Mouse (Mus musculus): ENCODE results near the gene Zfyve28. TPM values are rescaled to one million over a fixed set of nuclear protein-coding genes. Genes with fewer than 3 reads are reported as not detected.

Gene Zfyve28
- 0.49 and 0.72 TPM in 2 replicates for polyA plus RNA-seq (2015; fragmentation: Nextera tagmentation; extraction: Ambion mirVana)

DNA sequence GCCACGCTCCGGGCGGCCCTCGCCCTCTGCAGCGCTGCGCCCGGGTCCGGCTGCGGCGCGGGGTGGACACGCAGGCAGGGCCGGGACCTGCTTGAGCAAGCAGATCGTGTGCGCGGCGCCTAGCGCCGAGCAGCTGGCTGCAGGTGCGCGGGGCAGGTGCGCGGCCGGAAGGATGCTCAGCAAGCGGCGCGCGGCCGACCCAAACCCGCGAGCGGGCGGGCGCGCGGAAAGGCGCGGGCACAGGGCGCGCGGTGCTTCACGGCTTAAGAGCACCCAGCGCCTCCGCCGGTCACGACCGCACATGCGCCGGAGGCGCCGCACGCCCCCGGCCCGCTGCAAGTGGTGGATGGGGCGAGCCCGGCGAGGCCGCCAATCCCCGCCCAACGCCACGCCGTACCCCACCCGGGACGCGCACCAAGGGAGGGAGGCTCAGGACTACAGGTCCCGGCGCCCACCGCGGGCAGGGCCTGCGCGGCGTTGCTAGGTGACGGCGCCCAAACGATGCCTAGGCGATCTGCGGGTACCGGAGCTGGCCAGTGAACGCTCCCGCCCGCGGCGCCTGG is at the start of gene Zfyve28, which contains the start of gene Cfap99:
TSS of gene Zfyve28 (minus strand) at position 296 of the 563 bp plus-strand sequence.
TSS of gene Cfap99 (plus strand) at position 447 of the 563 bp plus-strand sequence.
- no peak within 1 kb of the TSS for H3K27ac ChIP-seq (ENCODE audit: low read length)
- H3K4me1 ChIP-seq (ENCODE audit: control insufficient read depth, insufficient read depth, low read length) = peaks cover 10% of the 10 kb centered on the region
- peaks cover 48% of the 10 kb centered on the region for H3K27me3 ChIP-seq (ENCODE audit: control insufficient read depth, insufficient read depth, low read length)
- ATAC-seq (replicated peaks; ENCODE audit: extremely low read depth, insufficient read depth, low FRiP score) = peak; percentile 90
- H3K9ac ChIP-seq (ENCODE audit: low read length) = peak within 1 kb of the TSS; percentile 28; the same call in 1 of the 2 replicates
- H3K4me2 ChIP-seq (ENCODE audit: low read depth, low read length) = peak within 1 kb of the TSS; percentile 78
- under 1% methylated on average over 81 of the region's 83 CpGs for WGBS
- H3K36me3 ChIP-seq (ENCODE audit: control insufficient read depth, insufficient read depth) = no peaks in the 10 kb centered on the region
- no peaks in the 10 kb centered on the region for H3K9me3 ChIP-seq (replicated peaks; ENCODE audit: control insufficient read depth, low read length)
- peak within 1 kb of the TSS; percentile 64 for H3K4me3 ChIP-seq (ENCODE audit: low read length)

DNA sequence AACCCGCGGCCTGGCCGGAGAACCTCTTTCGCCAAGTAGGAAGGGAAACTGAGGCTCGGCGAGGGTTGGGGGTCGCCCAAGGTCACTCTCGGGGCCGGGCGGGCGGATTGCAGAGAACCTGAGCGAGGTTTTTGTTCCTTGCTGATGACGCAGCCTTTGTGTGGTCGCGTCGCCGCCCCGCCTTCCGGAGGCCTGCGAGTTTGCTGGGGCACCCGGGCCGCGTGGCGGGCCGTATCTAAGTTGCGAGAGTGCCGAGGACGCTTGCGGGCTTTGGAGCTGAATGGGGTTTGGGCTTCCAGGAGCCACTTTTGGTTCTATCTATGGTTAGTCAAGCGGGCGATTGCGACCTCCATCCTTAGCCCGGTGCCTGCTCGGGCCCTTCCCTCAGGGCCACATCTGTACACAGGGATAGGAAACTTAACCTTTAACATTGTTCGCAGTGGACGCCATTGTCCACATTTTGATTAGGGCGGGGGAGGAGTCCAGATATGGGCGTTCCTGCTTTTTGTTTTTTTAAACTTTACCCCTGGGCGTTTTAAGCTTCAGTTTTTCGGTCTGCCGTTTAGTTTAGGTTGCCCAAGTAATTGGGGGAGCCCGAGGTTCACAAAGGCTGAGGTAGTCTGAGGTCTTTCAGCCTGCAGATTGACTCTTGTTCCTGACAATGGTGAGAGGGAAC is 48.7 kb upstream of the Zfyve28 start:
- Histone ChIP-seq H3K4me3 (ENCODE audit: low read length) (peak overlapping the region; percentile 99), H3K36me3 (ENCODE audit: control insufficient read depth, insufficient read depth) (no peaks in the 10 kb centered on the region), H3K27ac (ENCODE audit: low read length) (peak overlapping the region; percentile 98), H3K4me1 (ENCODE audit: control insufficient read depth, insufficient read depth, low read length) (peaks cover 13% of the 10 kb centered on the region), H3K9me3 (replicated peaks; ENCODE audit: control insufficient read depth, low read length) (no peaks in the 10 kb centered on the region), H3K9ac (ENCODE audit: low read length) (peak overlapping the region; percentile 99), H3K4me2 (ENCODE audit: low read depth, low read length) (peak overlapping the region; percentile 94), H3K27me3 (ENCODE audit: control insufficient read depth, insufficient read depth, low read length) (no peaks in the 10 kb centered on the region)
- WGBS = under 1% methylated on average over 42 of the region's 42 CpGs
- ATAC-seq (replicated peaks; ENCODE audit: extremely low read depth, insufficient read depth, low FRiP score) = peak; percentile 37; the same call in 1 of the 2 replicates

DNA sequence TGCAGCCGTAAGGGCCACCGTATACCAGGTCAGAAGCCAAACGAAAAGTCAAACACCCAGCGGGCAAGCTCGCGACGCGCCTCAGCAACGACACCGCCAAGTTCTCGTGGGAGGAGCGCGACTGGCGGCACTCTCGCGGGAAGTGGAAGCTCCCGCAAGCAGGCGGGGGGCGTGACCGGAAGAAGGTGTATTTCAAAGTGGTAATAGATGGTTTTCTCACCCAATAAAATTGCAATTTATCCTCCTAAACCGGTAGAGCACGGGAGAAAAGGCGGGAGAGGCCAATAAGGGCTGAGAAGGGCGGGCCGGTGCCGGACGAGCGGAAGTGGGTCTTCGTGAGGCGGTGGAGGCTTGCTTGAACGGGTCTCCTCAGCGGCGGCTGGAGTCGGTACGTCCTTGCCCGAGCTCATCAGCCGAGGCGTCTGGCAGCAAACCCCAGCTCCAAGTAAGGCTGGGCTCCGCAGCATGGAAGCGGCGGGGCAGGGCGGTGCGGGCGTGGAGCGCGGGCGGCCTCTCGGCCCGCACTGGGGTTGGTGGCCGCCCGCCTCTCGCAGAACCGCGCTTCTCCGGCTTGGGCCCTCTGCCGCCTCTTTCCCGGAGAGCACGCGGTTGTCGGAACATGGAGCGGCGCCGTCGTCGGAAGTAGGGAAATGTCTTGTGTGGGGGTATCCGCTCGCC is 48.0 kb upstream of the Zfyve28 start, which contains the start of gene Rnf4:
TSS of gene Rnf4 (plus strand) at position 193 of the 678 bp plus-strand sequence.
- Histone ChIP-seq H3K27ac (ENCODE audit: low read length) (peak within 1 kb of the TSS; percentile 98), H3K4me1 (ENCODE audit: control insufficient read depth, insufficient read depth, low read length) (peaks cover 13% of the 10 kb centered on the region), H3K36me3 (ENCODE audit: control insufficient read depth, insufficient read depth) (no peaks in the 10 kb centered on the region), H3K4me3 (ENCODE audit: low read length) (peak within 1 kb of the TSS; percentile 99), H3K27me3 (ENCODE audit: control insufficient read depth, insufficient read depth, low read length) (no peaks in the 10 kb centered on the region), H3K9me3 (replicated peaks; ENCODE audit: control insufficient read depth, low read length) (no peaks in the 10 kb centered on the region), H3K4me2 (ENCODE audit: low read depth, low read length) (peak within 1 kb of the TSS; percentile 94), H3K9ac (ENCODE audit: low read length) (peak within 1 kb of the TSS; percentile 99)
- peak; percentile 96 for ATAC-seq (replicated peaks; ENCODE audit: extremely low read depth, insufficient read depth, low FRiP score)
- under 1% methylated on average over 66 of the region's 67 CpGs for WGBS

DNA sequence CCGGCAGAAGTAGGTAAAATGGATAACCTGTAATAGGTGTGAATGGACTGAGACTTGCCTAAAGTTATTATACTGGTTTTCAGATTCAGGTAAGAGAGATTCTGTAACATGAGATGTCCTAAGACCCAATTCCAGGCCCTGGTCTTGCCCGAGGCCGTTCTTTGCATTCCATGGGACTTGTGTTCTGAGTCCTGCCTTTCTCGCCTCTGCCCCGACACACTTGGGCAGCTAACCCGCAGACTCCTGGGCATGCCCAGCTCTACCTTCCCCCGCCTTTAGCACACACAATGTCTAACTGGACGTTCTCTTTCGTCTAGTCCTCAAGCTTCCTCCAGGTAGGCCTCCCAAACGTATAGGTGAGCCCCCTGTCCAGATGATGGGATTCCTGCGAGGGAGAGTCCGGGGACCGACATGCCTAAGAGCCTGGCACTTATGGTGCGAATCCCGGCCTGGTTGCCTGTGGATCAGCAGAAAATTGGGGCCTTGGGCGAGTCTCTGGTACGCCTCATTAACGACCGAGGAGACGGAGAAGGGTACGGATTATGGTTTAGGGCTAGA is 47.4 kb upstream of the Zfyve28 start:
- Histone ChIP-seq H3K27ac (ENCODE audit: low read length) (peak overlapping the region; percentile 88), H3K4me2 (ENCODE audit: low read depth, low read length) (peak overlapping the region; percentile 88), H3K9me3 (replicated peaks; ENCODE audit: control insufficient read depth, low read length) (no peaks in the 10 kb centered on the region), H3K4me1 (ENCODE audit: control insufficient read depth, insufficient read depth, low read length) (peaks cover 13% of the 10 kb centered on the region), H3K27me3 (ENCODE audit: control insufficient read depth, insufficient read depth, low read length) (no peaks in the 10 kb centered on the region), H3K36me3 (ENCODE audit: control insufficient read depth, insufficient read depth) (no peaks in the 10 kb centered on the region), H3K9ac (ENCODE audit: low read length) (peak overlapping the region; percentile 84), H3K4me3 (ENCODE audit: low read length) (peak overlapping the region; percentile 99)
- peak; percentile 34 for ATAC-seq (replicated peaks; ENCODE audit: extremely low read depth, insufficient read depth, low FRiP score)
- WGBS = 1% methylated on average over 21 of the region's 21 CpGs

DNA sequence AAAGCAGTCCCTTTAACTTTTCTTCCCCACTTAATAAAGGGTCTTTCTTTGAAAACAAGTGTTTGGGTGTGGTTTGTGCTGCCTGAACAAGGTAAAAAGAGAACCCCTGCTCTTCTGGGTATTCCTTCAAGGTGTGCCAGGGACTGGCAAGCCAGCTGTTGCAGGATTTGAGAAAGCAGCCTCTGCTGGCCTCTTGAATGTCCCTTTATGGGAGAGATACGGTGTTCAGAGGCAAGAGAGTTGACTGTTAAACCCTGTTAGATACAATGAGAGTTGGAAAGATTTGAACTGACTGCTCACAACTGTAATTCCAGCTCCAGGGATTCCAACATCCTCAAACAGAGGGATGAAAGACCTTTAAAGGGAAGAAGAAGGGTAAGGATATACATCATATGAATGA is 45.8 kb upstream of the Zfyve28 start:
- no peaks in the 10 kb centered on the region for H3K36me3 ChIP-seq (ENCODE audit: control insufficient read depth, insufficient read depth)
- ATAC-seq (replicated peaks; ENCODE audit: extremely low read depth, insufficient read depth, low FRiP score) = no peak
- 82% methylated on average over 1 of the region's 1 CpGs for WGBS

DNA sequence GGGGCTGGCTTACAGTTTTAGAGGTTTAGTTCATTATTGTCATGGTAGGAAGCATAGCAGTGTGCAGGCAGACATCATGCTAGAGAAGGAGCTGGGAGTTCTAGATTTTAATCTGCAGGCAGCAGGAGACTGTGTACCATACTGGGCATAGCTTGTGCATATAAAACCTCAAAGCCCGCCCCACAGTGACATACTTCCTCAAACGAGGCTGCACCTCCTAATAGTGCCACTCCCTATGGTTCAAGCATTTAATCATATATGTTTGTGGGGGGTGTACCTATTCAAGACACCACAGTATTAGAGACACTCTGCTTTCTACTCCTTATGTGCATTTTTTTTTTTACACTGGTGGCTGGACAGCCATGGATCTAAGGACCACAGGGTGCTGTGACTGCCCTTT is 41.9 kb upstream of the Zfyve28 start:
- no peak for ATAC-seq (replicated peaks; ENCODE audit: extremely low read depth, insufficient read depth, low FRiP score)
- Histone ChIP-seq H3K9ac (ENCODE audit: low read length) (no peak overlapping the region), H3K27me3 (ENCODE audit: control insufficient read depth, insufficient read depth, low read length) (no peaks in the 10 kb centered on the region), H3K9me3 (replicated peaks; ENCODE audit: control insufficient read depth, low read length) (no peaks in the 10 kb centered on the region), H3K4me2 (ENCODE audit: low read depth, low read length) (no peak overlapping the region), H3K4me1 (ENCODE audit: control insufficient read depth, insufficient read depth, low read length) (peaks cover 14% of the 10 kb centered on the region), H3K36me3 (ENCODE audit: control insufficient read depth, insufficient read depth) (no peaks in the 10 kb centered on the region), H3K27ac (ENCODE audit: low read length) (no peak overlapping the region), H3K4me3 (ENCODE audit: low read length) (no peak overlapping the region)
- WGBS = 84% methylated on average over 2 of the region's 2 CpGs

More for the DNA sequence above, 45.8 kb upstream of the Zfyve28 start:
- Histone ChIP-seq H3K9ac (ENCODE audit: low read length) (no peak overlapping the region), H3K4me1 (ENCODE audit: control insufficient read depth, insufficient read depth, low read length) (peaks cover 13% of the 10 kb centered on the region), H3K27ac (ENCODE audit: low read length) (no peak overlapping the region), H3K27me3 (ENCODE audit: control insufficient read depth, insufficient read depth, low read length) (no peaks in the 10 kb centered on the region), H3K4me2 (ENCODE audit: low read depth, low read length) (no peak overlapping the region), H3K4me3 (ENCODE audit: low read length) (no peak overlapping the region), H3K9me3 (replicated peaks; ENCODE audit: control insufficient read depth, low read length) (no peaks in the 10 kb centered on the region)

DNA sequence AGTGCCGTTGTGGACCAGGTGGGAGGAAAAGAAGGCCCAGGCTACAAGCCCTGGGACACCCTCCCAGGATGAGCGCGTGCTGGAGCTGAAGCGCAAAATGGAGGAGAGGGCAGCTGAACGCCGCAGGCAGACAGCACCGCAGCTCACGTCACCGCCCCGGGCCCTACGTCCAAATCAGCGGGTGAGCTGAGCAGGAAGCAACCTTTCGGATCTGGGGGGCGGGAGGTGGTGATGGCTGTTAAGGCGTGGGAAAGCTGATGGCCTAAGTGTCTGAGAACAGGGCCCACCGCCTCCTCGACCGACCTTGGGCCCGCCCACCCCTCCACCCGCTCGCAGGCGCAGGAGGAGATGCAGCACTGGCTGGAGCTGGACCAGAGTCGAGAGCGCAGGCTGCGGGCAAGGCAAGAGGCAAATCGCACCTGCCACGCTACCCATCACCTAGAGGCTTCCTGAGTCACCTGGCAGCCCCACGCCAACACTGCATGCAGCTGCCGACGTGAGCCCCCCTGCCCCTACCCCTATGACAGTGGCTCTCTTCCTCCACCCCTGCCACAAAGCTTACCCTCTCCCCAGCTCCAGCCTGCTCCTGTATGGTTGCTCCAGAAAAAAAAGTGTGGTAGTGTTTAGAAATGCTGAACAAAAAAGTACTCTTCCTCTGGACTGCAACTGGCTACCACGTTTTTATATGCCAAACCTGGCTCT is 38.8 kb upstream of the Zfyve28 start:
- 18% methylated on average over 28 of the region's 31 CpGs for WGBS
- Histone ChIP-seq H3K9me3 (replicated peaks; ENCODE audit: control insufficient read depth, low read length) (no peaks in the 10 kb centered on the region), H3K27ac (ENCODE audit: low read length) (no peak overlapping the region), H3K9ac (ENCODE audit: low read length) (peak overlapping the region; percentile 72), H3K4me3 (ENCODE audit: low read length) (peak overlapping the region; percentile 48), H3K4me1 (ENCODE audit: control insufficient read depth, insufficient read depth, low read length) (peaks cover 13% of the 10 kb centered on the region), H3K4me2 (ENCODE audit: low read depth, low read length) (peak overlapping the region; percentile 78), H3K27me3 (ENCODE audit: control insufficient read depth, insufficient read depth, low read length) (no peaks in the 10 kb centered on the region), H3K36me3 (ENCODE audit: control insufficient read depth, insufficient read depth) (no peaks in the 10 kb centered on the region)
- ATAC-seq (replicated peaks; ENCODE audit: extremely low read depth, insufficient read depth, low FRiP score) = peak; percentile 60

DNA sequence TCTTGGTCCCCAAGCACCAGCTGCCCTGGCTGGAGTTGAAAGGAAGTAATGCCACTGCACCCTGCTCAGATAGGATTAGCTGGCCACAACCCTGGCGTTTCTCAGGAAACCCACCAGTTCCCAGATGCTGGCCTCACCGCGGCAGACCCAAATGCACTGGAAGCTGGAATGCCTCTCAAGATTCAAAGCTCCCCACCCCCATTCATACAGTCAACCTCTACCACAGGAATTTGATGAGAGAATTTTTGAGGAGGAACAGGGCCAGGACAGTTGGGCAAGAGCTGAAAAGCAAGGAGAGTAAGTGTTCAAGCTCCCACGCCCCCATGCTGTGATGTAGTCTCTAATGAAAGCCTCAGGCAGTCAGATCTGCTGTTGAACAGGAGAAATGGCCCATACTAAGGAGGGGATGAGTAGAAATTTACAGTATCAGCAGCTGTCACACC is 38.0 kb upstream of the Zfyve28 start:
- 29% methylated on average over 4 of the region's 4 CpGs for WGBS
- Histone ChIP-seq H3K27ac (ENCODE audit: low read length) (no peak overlapping the region), H3K9ac (ENCODE audit: low read length) (peak overlapping the region; percentile 72; the same call in 1 of the 2 replicates)

More for the DNA sequence above, 38.0 kb upstream of the Zfyve28 start:
- Histone ChIP-seq H3K4me1 (ENCODE audit: control insufficient read depth, insufficient read depth, low read length) (peaks cover 13% of the 10 kb centered on the region), H3K4me2 (ENCODE audit: low read depth, low read length) (peak overlapping the region; percentile 78), H3K9me3 (replicated peaks; ENCODE audit: control insufficient read depth, low read length) (no peaks in the 10 kb centered on the region), H3K36me3 (ENCODE audit: control insufficient read depth, insufficient read depth) (no peaks in the 10 kb centered on the region), H3K27me3 (ENCODE audit: control insufficient read depth, insufficient read depth, low read length) (no peaks in the 10 kb centered on the region), H3K4me3 (ENCODE audit: low read length) (no peak overlapping the region)
- ATAC-seq (replicated peaks; ENCODE audit: extremely low read depth, insufficient read depth, low FRiP score) = no peak
